Mouse (Mus musculus): Measurements from ENCODE around the gene Hip1r.

Hip1r gene

DNA sequence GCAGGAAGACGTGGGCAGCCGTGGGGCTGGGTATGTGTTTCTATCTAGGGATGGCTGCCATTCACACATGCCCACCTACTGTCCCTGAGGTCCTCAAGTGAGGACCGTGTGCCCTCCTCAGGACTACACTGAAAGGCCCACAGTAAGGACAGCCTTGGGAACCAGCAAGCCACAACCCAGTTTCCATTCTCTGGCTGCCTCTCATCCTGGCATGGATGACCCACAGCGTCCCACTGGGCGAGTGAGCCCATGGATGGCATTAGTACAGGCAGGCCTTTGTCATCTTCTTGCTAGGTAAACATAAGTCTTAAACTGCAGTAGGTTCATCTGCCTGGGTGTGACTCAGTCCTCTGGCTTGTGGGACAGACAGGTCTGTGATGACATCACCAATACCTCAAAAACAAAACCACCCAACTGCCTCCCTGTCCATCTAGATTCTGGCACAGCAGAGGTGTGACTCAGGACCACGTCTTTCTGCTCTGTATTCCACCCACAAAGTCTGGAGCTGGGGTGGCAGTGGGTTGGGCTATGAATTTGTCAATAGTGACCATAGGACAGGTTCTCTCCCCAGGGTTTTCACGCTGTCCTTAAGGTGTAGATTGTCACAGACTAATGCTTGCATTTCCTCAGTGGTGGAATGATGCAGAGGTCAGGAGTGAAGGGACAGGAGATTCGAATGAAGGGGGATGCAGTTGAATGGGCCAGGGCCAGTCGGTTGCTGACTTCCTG is 7.3 kb downstream of the Hip1r start:
- DNase-seq (ENCODE audit: low read depth, low spot score) = peak; percentile 49
- H3K36me3 ChIP-seq (ENCODE audit: control insufficient read depth, insufficient read depth, low read length, poor library complexity, severe bottlenecking) = no peaks in the 10 kb centered on the region

DNA sequence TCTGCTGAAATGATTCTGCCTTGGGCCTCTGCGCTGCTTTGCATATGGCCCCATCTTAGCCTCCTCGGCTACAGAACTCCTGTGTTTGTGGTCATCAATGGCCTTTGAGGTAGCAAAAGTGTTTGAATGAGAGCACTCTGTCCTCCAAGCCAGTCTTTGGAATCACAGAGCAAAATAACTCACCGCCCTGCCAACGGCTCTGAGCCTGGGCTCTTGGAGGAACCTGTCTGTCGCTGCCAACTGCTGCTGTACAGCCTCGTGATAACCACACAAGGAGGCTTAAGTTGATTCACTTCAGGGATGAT is 7.8 kb downstream of the Hip1r start:
- DNase-seq (ENCODE audit: low read depth, low spot score) = peak; percentile 68
- Histone ChIP-seq H3K27me3 (ENCODE audit: control insufficient read depth, insufficient read depth, low read length, poor library complexity, severe bottlenecking) (no peaks in the 10 kb centered on the region), H3K36me3 (ENCODE audit: control insufficient read depth, insufficient read depth, low read length, poor library complexity, severe bottlenecking) (no peaks in the 10 kb centered on the region)

More for the DNA sequence above, 7.3 kb downstream of the Hip1r start:
- H3K27me3 ChIP-seq (ENCODE audit: control insufficient read depth, insufficient read depth, low read length, poor library complexity, severe bottlenecking) = no peaks in the 10 kb centered on the region

GRCm38 (mm10) chr5:123982838-123983237 is 9.4 kb downstream of the Hip1r start:
- no peak for DNase-seq (ENCODE audit: low read depth, low spot score)
- Histone ChIP-seq H3K27me3 (ENCODE audit: control insufficient read depth, insufficient read depth, low read length, poor library complexity, severe bottlenecking) (no peaks in the 10 kb centered on the region), H3K36me3 (ENCODE audit: control insufficient read depth, insufficient read depth, low read length, poor library complexity, severe bottlenecking) (no peaks in the 10 kb centered on the region; the same call in 1 of the 2 replicates)

DNA sequence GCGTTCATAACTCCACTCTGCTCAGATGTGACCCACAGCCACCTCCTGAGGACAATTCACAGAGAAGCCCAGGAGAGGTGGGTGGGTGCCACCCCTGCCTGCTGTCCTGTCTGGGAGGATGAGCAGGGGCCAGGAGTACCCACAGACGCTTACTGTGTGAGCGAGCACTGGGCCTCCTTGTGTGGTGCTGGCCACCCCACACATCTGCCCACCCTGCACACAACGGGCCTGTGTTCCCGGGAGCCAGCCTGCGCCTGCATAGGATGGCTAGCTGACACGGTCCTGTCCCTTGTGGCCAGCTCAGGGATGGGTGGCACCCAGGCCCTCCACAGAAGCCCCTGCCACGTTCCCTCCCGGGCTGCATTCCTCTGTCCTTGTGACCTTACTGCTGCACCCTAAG is 12.0 kb downstream of the Hip1r start:
- Histone ChIP-seq H3K36me3 (ENCODE audit: control insufficient read depth, insufficient read depth, low read length, poor library complexity, severe bottlenecking) (peaks cover 1% of the 10 kb centered on the region), H3K27me3 (ENCODE audit: control insufficient read depth, insufficient read depth, low read length, poor library complexity, severe bottlenecking) (no peaks in the 10 kb centered on the region)
- no peak for DNase-seq (ENCODE audit: low read depth, low spot score)

DNA sequence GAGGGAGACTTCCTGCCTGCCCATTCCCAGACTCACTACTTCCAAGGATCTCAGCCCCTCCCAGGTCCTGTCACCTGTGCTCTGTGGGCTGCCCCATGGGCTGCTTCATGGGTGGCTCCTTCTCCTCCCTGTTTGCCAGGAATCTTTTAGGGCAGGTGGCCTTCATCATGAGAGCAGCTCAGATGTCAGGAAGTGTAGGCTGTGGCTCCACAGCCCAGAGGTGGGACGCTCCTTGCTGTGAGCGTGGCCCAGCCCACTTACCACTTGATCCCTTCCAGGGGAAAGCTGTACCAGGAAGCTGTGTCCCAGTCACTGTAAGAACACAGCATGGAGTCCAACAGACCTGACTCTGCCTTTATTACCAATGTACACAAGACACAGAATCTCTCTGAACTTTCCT is 13.5 kb downstream of the Hip1r start:
- Histone ChIP-seq H3K27me3 (ENCODE audit: control insufficient read depth, insufficient read depth, low read length, poor library complexity, severe bottlenecking) (no peaks in the 10 kb centered on the region), H3K36me3 (ENCODE audit: control insufficient read depth, insufficient read depth, low read length, poor library complexity, severe bottlenecking) (peaks cover 7% of the 10 kb centered on the region)
- no peak for DNase-seq (ENCODE audit: low read depth, low spot score)

DNA sequence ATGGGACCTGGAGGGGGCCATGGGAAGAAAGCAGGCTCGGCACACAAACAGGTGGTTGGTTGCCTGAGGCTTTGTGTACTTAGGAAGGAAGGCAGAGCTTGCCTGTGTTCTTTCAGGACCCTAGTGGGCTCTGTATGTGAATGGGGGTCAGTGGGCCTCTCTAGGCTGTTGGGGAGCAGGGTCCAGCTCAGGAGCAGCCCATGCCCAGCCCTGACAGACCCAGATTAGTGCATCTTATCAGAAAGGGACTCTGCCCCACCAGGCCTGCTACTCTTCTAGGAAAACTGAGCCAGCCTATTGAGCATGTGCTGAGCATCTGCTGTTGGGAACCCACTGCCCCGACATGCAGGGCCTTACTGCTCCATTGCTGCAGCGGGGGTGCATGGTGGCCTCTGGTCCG is 14.1 kb downstream of the Hip1r start:
- H3K27me3 ChIP-seq (ENCODE audit: control insufficient read depth, insufficient read depth, low read length, poor library complexity, severe bottlenecking) = no peaks in the 10 kb centered on the region
- peaks cover 7% of the 10 kb centered on the region for H3K36me3 ChIP-seq (ENCODE audit: control insufficient read depth, insufficient read depth, low read length, poor library complexity, severe bottlenecking)
- DNase-seq (ENCODE audit: low read depth, low spot score) = no peak

GRCm38 (mm10) chr5:123989941-123990885 is 16.8 kb downstream of the Hip1r start:
- DNase-seq (ENCODE audit: low read depth, low spot score) = no peak
- Histone ChIP-seq H3K27me3 (ENCODE audit: control insufficient read depth, insufficient read depth, low read length, poor library complexity, severe bottlenecking) (no peaks in the 10 kb centered on the region), H3K36me3 (ENCODE audit: control insufficient read depth, insufficient read depth, low read length, poor library complexity, severe bottlenecking) (peaks cover 7% of the 10 kb centered on the region)

DNA sequence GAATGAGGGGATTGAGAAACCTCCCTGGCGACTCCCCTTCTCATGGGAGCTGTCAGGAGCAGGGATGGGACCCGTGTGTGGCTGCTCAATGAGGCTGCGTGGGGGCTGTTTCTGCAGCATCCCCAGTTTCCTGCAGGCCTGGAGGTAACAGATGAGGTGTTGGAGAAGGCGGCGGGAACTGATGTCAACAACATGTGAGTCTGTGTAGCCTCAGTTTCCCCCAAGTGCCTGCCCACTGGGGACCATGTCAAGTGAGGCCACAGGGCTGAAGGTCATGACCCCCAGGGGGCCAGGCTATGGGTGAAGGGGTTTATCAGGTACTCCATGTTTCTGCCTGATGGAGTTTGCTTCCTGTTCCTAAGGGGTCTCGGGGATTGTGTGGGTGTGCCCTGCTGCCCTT is 17.9 kb downstream of the Hip1r start:
- no peak for DNase-seq (ENCODE audit: low read depth, low spot score)
- Histone ChIP-seq H3K36me3 (ENCODE audit: control insufficient read depth, insufficient read depth, low read length, poor library complexity, severe bottlenecking) (peaks cover 10% of the 10 kb centered on the region), H3K27me3 (ENCODE audit: control insufficient read depth, insufficient read depth, low read length, poor library complexity, severe bottlenecking) (no peaks in the 10 kb centered on the region)

DNA sequence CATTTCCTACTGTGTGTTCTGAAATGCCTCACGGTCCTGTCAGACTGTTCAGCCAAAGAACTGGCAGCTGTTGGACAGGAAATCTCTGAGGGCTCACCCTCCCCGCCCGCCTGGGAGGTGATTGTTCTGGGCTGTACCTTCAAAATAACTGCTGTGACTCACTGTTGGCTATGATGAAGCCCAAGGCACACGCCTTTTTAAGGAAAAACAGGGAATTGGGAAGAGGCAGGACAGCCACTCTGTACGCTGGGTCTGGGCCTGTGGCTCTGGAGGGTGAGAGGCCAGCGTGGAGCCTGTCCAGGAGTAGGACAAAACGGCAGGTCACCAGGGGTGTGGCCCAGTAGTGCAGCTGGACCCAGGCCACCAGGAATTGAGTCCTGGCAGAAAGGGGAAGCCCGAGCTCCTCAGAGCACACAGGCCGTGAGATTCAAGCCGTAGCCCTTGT is 18.8 kb downstream of the Hip1r start:
- Histone ChIP-seq H3K27me3 (ENCODE audit: control insufficient read depth, insufficient read depth, low read length, poor library complexity, severe bottlenecking) (no peaks in the 10 kb centered on the region), H3K36me3 (ENCODE audit: control insufficient read depth, insufficient read depth, low read length, poor library complexity, severe bottlenecking) (peaks cover 17% of the 10 kb centered on the region)
- no peak for DNase-seq (ENCODE audit: low read depth, low spot score)

DNA sequence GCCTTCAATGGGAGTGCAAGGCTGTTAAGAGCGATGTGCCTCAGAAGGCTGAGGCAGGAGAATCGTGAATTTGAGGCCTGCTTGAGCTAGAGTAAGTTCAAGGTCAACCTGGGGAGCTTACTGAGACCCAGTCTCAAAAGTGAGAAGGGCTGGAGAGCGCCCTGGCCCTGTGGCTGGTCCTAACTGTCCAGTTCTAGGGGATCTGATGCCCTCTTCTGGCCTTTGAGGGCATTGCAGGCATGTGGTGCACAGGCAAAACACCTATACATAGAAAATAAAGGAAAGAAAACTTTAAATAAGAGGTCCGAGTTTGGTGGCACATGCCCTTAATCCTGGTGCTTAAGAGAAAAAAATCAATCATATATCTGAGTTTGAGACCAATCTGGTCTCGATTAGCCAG is 19.4 kb downstream of the Hip1r start:
- no peaks in the 10 kb centered on the region for H3K27me3 ChIP-seq (ENCODE audit: control insufficient read depth, insufficient read depth, low read length, poor library complexity, severe bottlenecking)
- H3K36me3 ChIP-seq (ENCODE audit: control insufficient read depth, insufficient read depth, low read length, poor library complexity, severe bottlenecking) = peaks cover 17% of the 10 kb centered on the region
- DNase-seq (ENCODE audit: low read depth, low spot score) = peak; percentile 89

DNA sequence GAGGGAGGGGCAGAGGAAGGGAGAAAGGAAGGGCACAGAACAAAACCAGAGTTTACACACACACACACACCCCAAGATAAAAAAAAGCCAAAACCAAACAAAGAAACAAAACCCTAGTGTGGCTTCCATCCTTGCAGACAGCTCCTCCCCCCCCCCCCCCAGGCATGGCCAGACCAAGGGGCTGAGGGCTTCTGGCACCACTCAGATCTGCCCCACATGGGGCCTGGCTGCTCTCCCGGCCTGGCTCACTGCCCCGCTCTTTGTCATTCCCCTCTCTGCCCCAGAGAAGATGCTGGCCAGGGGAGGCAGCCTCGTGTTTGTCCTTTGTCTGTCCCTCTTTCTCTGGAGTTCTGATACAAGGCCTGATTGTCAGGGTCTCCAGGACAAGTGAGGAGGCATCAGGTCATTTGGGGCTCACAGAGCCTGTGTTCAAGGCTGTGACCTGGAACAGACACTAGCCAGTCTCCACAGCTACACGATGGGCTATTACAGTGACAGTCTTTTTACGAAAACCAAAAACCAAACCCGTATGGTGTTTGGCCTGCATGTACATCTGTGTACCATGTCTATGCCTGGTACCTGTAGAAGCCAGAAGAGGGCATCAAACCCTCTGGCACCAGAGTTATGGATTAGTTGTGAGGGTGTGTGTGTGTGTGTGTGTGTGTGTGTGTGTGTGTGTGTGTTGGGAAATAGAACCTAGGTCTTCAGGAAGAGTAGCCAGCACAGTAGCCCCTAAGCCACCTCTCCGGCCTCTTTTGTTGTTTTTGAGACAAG is 20.0 kb downstream of the Hip1r start:
- peaks cover 20% of the 10 kb centered on the region for H3K36me3 ChIP-seq (ENCODE audit: control insufficient read depth, insufficient read depth, low read length, poor library complexity, severe bottlenecking)
- H3K27me3 ChIP-seq (ENCODE audit: control insufficient read depth, insufficient read depth, low read length, poor library complexity, severe bottlenecking) = no peaks in the 10 kb centered on the region
- no peak for DNase-seq (ENCODE audit: low read depth, low spot score)

- DNase-seq (ENCODE audit: low read depth, low spot score) = no peak
- H3K36me3 ChIP-seq (ENCODE audit: control insufficient read depth, insufficient read depth, low read length, poor library complexity, severe bottlenecking) = peaks cover 20% of the 10 kb centered on the region
- H3K27me3 ChIP-seq (ENCODE audit: control insufficient read depth, insufficient read depth, low read length, poor library complexity, severe bottlenecking) = no peaks in the 10 kb centered on the region
These were observed 21.0 kb downstream of the Hip1r start for GRCm38 (mm10) chr5:123994468-123994867.

- DNase-seq (ENCODE audit: low read depth, low spot score) = no peak
- H3K27me3 ChIP-seq (ENCODE audit: control insufficient read depth, insufficient read depth, low read length, poor library complexity, severe bottlenecking) = no peaks in the 10 kb centered on the region
- H3K36me3 ChIP-seq (ENCODE audit: control insufficient read depth, insufficient read depth, low read length, poor library complexity, severe bottlenecking) = peaks cover 22% of the 10 kb centered on the region
These were observed 22.0 kb downstream of the Hip1r start for GRCm38 (mm10) chr5:123995388-123995787.

DNA sequence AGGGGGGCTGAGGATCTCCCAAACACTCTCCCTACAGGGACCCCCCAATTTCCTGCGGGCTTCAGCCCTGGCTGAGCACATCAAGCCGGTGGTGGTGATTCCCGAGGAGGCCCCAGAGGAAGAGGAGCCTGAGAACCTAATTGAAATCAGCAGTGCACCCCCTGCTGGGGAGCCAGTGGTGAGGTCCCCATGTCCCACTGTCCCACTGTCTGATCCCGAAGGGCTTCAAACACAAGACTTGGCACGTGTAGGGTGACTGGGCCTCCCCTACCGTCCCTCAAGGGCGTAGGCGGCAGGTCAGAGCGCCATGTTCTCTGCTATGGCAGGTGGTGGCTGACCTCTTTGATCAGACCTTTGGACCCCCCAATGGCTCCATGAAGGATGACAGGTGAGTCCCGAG is 22.8 kb downstream of the Hip1r start:
- Histone ChIP-seq H3K27me3 (ENCODE audit: control insufficient read depth, insufficient read depth, low read length, poor library complexity, severe bottlenecking) (no peaks in the 10 kb centered on the region), H3K36me3 (ENCODE audit: control insufficient read depth, insufficient read depth, low read length, poor library complexity, severe bottlenecking) (peaks cover 22% of the 10 kb centered on the region)
- DNase-seq (ENCODE audit: low read depth, low spot score) = no peak

DNA sequence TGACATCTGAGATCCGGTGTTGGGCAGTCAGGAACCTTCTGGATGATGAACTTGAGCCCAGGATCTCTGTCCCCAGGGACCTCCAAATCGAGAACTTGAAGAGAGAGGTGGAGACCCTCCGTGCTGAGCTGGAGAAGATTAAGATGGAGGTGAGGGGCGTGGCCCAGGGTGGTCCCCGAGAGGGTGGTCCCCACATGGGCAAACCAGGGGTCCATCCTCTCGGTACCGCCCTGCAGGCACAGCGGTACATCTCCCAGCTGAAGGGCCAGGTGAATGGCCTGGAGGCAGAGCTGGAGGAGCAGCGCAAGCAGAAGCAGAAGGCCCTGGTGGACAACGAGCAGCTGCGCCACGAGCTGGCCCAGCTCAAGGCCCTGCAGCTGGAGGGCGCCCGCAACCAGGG is 23.3 kb downstream of the Hip1r start:
- Histone ChIP-seq H3K36me3 (ENCODE audit: control insufficient read depth, insufficient read depth, low read length, poor library complexity, severe bottlenecking) (peaks cover 21% of the 10 kb centered on the region), H3K27me3 (ENCODE audit: control insufficient read depth, insufficient read depth, low read length, poor library complexity, severe bottlenecking) (no peaks in the 10 kb centered on the region)
- no peak for DNase-seq (ENCODE audit: low read depth, low spot score)

Data from splenic B cell, adult 2 months (primary cell).